Mouse (Mus musculus) thymus, adult 2 months (tissue): ENCODE measurements at regions not wholly inside any gene's neighbourhood (a gene's known extent, or its start where the extent isn't known, plus 50 kb on each side); places are given as distances from the start of the nearest gene placed in this dataset.

Experiments
- CTCF ChIP-seq: fragments of 200-500 bp; IDR thresholded peaks from 2 replicates; pipeline ENCODE4 v1.5.1; 2012; ENCODE audit warnings: mild to moderate bottlenecking, control low read depth, low read length, moderate library complexity, borderline replicate concordance; ENCODE audit not compliant: control insufficient read depth, poor library complexity, insufficient read depth; ENCODE audit errors: extremely low read depth
- POLR2A ChIP-seq: fragments of 200-500 bp; IDR thresholded peaks from 2 replicates; pipeline ENCODE4 v1.6.1; 2012; ENCODE audit warnings: mild to moderate bottlenecking, low read length, control low read depth, moderate library complexity; ENCODE audit not compliant: control insufficient read depth, poor library complexity, insufficient read depth; ENCODE audit errors: extremely low read depth

GRCm38 (mm10) chr2:117018917-117019538 is 102.1 kb upstream of the Spred1 start:
- no peak for TF ChIP-seq CTCF
- TF ChIP-seq POLR2A, result no peak
